Mouse (Mus musculus) kidney, postnatal 0 days (tissue): ENCODE data around the gene Tacr2. TPM values are rescaled to one million over a fixed set of nuclear protein-coding genes. Genes with fewer than 3 reads are reported as not detected.
A peak's percentile ranks its signal among the peaks of the same experiment; 100 is the strongest.

Experiments used
- ATAC-seq: fragments of 200-750 bp; cut with Nextera tagmentation; replicated peaks from 2 replicates; pipeline ENCODE4 v1.8.0; 2017; ENCODE audit warnings: low read depth, moderate number of reproducible peaks, moderate TSS enrichment, moderate library complexity; ENCODE audit not compliant: low FRiP score
- DNase-seq: peaks from one replicate; pipeline ENCODE4 v3.0.0-alpha.2; 2016; ENCODE audit warnings: low spot score
- H3K27ac ChIP-seq: fragments of 300-500 bp; sonication (generic); 2 replicates; pipeline ENCODE4 v1.5.1; 2014; ENCODE audit warnings: mild to moderate bottlenecking
- H3K27me3 ChIP-seq: fragments of 300-500 bp; sonication (generic); 2 replicates; pipeline ENCODE4 v1.6.1; 2014; ENCODE audit warnings: low read length, mixed read lengths; ENCODE audit not compliant: insufficient read depth
- H3K36me3 ChIP-seq: fragments of 300-500 bp; sonication (generic); 2 replicates; pipeline ENCODE4 v1.6.1; 2014; ENCODE audit warnings: low read length, mixed read lengths; ENCODE audit not compliant: insufficient read depth
- H3K4me1 ChIP-seq: fragments of 300-500 bp; sonication (generic); replicated peaks from 2 replicates; pipeline ENCODE4 v1.6.1; 2014; ENCODE audit warnings: antibody characterized with exemption, low read length, mixed read lengths; ENCODE audit not compliant: insufficient read depth
- H3K4me2 ChIP-seq: fragments of 300-500 bp; sonication (generic); 2 replicates; pipeline ENCODE4 v1.6.1; 2014; ENCODE audit warnings: mild to moderate bottlenecking, low read length, moderate library complexity, mixed read lengths
- H3K4me3 ChIP-seq: fragments of 300-500 bp; sonication (generic); replicated peaks from 2 replicates; pipeline ENCODE4 v1.5.1; 2014; ENCODE audit warnings: low read depth, low read length
- H3K9ac ChIP-seq: fragments of 300-500 bp; sonication (generic); 2 replicates; pipeline ENCODE4 v1.6.1; 2014; ENCODE audit warnings: low read depth, low read length
- H3K9me3 ChIP-seq: fragments of 300-500 bp; sonication (generic); replicated peaks from 2 replicates; pipeline ENCODE4 v1.6.1; 2016; ENCODE audit warnings: low read length, inconsistent platforms, mixed read lengths
- CTCF ChIP-seq: IDR thresholded peaks from 2 replicates; pipeline ENCODE4 v1.5.1; 2016; ENCODE audit warnings: antibody characterized with exemption, low read depth, mild to moderate bottlenecking, moderate library complexity
- WGBS: fragments of 180-500 bp; shearing (Covaris S2); extraction: QIAGEN DNeasy Blood & Tissue Kit; methylation state at CpG from one replicate; pipeline ENCODE4 v1.1.7; 2014; 5-methylcytosine and 5-hydroxymethylcytosine counted together
- polyA plus RNA-seq: library from polyadenylated mRNA; unstranded; fragments of >200 nt; fragmentation: Nextera tagmentation; extraction: Ambion mirVana; gene quantifications from 2 replicates; pipeline ENCODE4 v1.2.1, GENCODE M21; 2015

Tacr2 gene
- not detected in 2 replicates for polyA plus RNA-seq

GRCm38 (mm10) chr10:62252000-62252488, at the start of gene Tacr2:
Tacr2 (plus strand) TSS chr10:62252438.
- DNase-seq (no peak), ATAC-seq (no peak)
- Histone ChIP-seq H3K4me3 (no peak within 1 kb of the TSS), H3K36me3 (no peaks in the 10 kb centered on the region), H3K27ac (no peak within 1 kb of the TSS), H3K4me2 (no peak within 1 kb of the TSS), H3K9ac (no peak within 1 kb of the TSS), H3K27me3 (no peaks in the 10 kb centered on the region), H3K9me3 (no peaks in the 10 kb centered on the region), H3K4me1 (no peaks in the 10 kb centered on the region)
- 53% methylated on average over 12 of the region's 12 CpGs for WGBS
- no peak for TF ChIP-seq CTCF

GRCm38 (mm10) chr10:62202574-62202973, 49.7 kb upstream of the Tacr2 start:
- H3K4me1 ChIP-seq, result no peaks in the 10 kb centered on the region
- H3K36me3 ChIP-seq, result no peaks in the 10 kb centered on the region
- H3K9ac ChIP-seq, result no peak overlapping the region
- H3K27me3 ChIP-seq, result no peaks in the 10 kb centered on the region
- WGBS, result 74% methylated on average over 6 of the region's 6 CpGs
- H3K27ac ChIP-seq, result no peak overlapping the region
- no peak for ATAC-seq
- no peak for DNase-seq
- no peak overlapping the region for H3K4me3 ChIP-seq
- H3K9me3 ChIP-seq, result no peaks in the 10 kb centered on the region
- TF ChIP-seq CTCF, result no peak
- H3K4me2 ChIP-seq, result no peak overlapping the region

GRCm38 (mm10) chr10:62208241-62208896, 43.9 kb upstream of the Tacr2 start:
- Histone ChIP-seq H3K4me3 (no peak overlapping the region), H3K27me3 (no peaks in the 10 kb centered on the region), H3K27ac (peak overlapping the region; percentile 42; the same call in 1 of the 2 replicates), H3K9me3 (no peaks in the 10 kb centered on the region), H3K4me2 (no peak overlapping the region), H3K4me1 (no peaks in the 10 kb centered on the region; the same call in none of the 2 replicates), H3K36me3 (no peaks in the 10 kb centered on the region), H3K9ac (no peak overlapping the region)
- WGBS, result 26% methylated on average over 10 of the region's 10 CpGs
- no peak for TF ChIP-seq CTCF
- peak; percentile 40 for DNase-seq
- ATAC-seq, result 0 out of 2 replicates have a peak, but pooled peaks have one; percentile 6

GRCm38 (mm10) chr10:62211310-62211709, 40.9 kb upstream of the Tacr2 start:
- Histone ChIP-seq H3K27ac (peak overlapping the region; percentile 36), H3K4me3 (no peak overlapping the region), H3K9ac (no peak overlapping the region), H3K4me2 (no peak overlapping the region), H3K9me3 (no peaks in the 10 kb centered on the region), H3K36me3 (no peaks in the 10 kb centered on the region), H3K4me1 (peaks cover 5% of the 10 kb centered on the region), H3K27me3 (no peaks in the 10 kb centered on the region)
- TF ChIP-seq CTCF, result no peak
- no peak for DNase-seq
- no peak for ATAC-seq
- 68% methylated on average over 6 of the region's 6 CpGs for WGBS

GRCm38 (mm10) chr10:62215169-62215616, 37.0 kb upstream of the Tacr2 start:
- no peaks in the 10 kb centered on the region for H3K27me3 ChIP-seq
- H3K9ac ChIP-seq, result no peak overlapping the region
- no peak overlapping the region for H3K27ac ChIP-seq
- DNase-seq (no peak), ATAC-seq (no peak)
- H3K9me3 ChIP-seq, result no peaks in the 10 kb centered on the region
- TF ChIP-seq CTCF, result no peak
- WGBS, result 49% methylated on average over 5 of the region's 5 CpGs
- no peak overlapping the region for H3K4me3 ChIP-seq
- H3K36me3 ChIP-seq, result no peaks in the 10 kb centered on the region
- no peak overlapping the region for H3K4me2 ChIP-seq
- H3K4me1 ChIP-seq, result peaks cover 19% of the 10 kb centered on the region

GRCm38 (mm10) chr10:62215633-62216032, 36.6 kb upstream of the Tacr2 start:
- Histone ChIP-seq H3K27me3 (no peaks in the 10 kb centered on the region), H3K9ac (no peak overlapping the region), H3K27ac (no peak overlapping the region), H3K9me3 (no peaks in the 10 kb centered on the region), H3K36me3 (no peaks in the 10 kb centered on the region), H3K4me1 (peaks cover 19% of the 10 kb centered on the region), H3K4me2 (no peak overlapping the region), H3K4me3 (no peak overlapping the region)
- WGBS, result 94% methylated on average over 8 of the region's 8 CpGs
- DNase-seq (no peak), ATAC-seq (no peak)
- no peak for TF ChIP-seq CTCF
